Mouse (Mus musculus) CD4-positive, CD25-positive, alpha-beta regulatory T cell, adult 2 months (primary cell): ENCODE measurements around the gene B4galt1.

Source experiments
- DNase-seq: peaks from one replicate; pipeline ENCODE4 v3.0.0-alpha.2; 2012; ENCODE audit warnings: low read depth, low spot score

B4galt1 gene

DNA sequence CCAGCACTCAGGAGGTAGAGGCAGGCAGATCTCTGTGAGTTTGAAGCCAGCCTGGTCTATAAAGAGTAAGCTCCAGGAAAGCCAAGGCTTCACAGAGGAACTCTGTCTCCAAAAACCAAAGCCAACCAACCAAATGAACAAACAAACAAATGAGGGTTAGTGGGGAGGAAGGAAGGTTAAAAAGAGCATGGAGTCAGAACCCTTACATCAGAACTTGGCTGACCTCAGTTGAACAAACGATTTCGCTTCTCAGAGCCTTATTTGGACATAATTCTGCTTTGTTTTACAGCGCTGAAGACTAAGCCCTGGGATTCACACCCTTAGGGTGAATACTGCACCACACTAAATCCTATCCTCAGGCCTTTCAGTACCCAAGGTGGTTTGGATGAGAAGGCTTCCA lies 18.3 kb upstream of the B4galt1 start:
- no peak for DNase-seq

DNA sequence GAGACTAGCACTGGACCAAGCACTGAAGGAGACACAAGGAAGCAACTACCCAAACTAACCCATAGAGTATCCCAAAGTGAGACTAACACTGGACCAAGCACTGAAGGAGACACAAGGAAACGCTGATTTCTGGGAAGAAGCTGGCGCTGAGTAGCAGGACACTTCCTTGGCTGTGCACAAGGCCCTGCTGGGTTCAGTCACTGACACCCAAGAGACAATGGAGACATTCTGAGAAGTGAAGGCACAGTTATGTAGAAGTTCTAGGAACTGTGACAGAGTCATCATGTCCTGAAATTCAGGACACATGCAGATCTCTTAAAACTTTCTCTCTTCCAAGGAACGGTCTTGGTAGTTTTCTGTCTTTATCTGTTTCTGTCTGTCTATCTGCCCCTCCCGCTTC lies 16.4 kb upstream of the B4galt1 start:
- DNase-seq, result no peak

DNA sequence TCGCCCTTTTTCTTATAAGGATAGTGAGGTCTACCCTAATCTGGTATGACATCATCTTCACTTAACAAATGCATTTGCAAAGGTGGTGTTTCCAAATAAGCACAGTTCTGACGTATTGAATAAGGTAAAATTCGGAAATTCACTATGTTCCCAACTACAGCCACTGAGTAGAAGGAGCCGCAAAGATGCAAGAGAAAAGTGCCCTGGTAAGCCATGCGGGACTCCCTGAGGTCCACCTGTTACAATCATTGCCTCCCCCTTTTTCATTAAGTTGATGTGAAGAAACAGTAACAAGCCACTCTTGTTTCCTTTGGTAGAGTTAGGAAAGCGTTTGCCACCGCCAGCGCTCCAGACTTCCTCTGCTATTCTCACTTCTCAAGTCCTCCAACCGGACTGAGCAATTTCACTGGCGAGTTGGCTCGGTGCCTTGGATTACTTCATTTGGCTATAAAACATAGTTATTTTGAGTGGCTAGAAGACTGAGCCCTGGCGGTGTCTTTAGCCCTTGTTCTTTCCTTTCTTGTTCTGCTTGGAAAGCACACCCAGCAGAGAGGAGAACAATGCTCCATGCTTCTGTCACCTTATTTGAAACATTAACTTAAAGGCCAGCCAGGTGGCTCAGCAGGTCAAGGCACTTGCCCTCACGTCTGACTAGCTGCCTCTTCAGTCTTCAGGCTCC lies 14.9 kb upstream of the B4galt1 start:
- no peak for DNase-seq

DNA sequence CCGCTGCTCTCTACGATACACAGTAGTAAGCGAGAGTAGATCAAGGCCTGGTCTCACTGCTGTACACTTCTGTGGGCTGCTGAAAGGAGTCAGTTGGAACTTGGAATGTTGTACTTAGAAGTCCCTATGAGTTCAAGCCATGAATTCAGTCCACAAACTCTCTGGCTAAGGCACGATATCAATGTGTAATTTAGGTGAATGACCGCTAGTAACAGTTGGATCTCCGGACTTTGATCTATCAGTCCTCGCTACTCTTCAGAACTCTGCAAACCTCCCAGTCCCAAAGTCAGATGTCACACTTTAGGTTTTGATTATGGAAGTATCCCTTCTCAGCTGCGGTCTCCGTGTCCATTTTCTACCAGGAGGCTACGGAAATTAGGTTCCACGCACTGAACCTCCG lies 10.6 kb upstream of the B4galt1 start:
- DNase-seq, result no peak

DNA sequence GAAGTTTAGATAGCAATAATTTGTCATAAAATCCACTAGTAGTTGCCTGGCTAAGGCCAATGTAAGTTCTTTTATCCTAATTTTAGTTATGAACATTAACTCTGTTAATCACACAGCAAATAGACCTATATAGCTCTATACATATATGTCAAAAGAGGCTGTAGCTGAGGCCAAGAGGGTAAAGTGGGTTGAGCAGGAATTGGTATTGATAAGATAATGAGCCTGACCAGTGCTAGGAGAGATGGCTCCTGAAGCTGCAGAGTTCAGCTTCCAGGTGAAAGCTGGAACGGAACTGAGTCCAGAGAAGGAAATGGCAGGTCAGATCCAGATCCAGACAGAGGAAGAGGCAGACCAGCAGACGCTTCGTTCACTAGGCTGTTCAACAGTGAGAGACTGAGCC lies 9.5 kb upstream of the B4galt1 start:
- DNase-seq, result no peak

DNA sequence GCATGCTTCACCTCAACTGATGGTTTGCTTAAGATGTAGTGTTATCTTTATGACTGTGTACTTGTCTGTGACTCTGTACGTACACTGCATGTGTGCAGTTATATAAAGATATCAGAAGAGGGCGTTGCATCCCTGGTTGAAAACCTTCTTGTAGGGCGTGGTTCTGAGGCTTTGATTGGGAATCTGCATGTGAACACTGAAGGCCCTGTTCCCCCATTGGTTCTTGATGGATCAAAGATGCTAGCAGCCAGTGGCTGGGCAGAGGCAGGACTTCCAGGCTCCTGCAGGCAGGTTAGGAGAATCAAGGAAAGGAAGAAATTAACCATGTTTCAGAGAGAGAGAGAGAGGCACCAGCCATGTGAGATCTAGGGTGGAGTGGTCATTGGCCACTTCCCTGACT lies 7.3 kb upstream of the B4galt1 start:
- DNase-seq, result no peak

DNA sequence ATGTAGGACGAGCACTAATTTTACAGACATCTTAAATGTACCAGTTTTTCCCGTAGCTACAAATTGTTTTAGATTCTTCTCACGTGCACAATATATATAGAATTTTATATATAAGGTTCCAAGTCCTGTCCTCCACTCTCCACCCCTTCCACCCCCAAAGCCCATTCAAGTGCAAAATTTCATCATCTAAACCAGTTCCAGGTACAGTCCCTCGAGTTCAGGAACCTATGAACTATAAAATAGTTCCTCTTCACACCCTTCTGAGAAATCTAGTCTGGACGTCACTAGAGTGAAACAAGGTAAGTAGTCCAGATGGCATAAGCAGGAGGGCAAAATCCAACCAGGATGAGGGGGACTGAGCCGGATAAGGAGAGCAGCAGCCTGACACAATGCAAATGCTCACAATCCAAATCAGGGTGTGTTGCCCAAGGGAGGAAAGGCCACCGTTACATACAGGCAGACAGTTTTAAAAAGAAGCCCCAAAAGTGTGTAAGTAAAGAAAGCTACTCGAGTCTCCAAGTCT lies 4.1 kb upstream of the B4galt1 start:
- no peak for DNase-seq

DNA sequence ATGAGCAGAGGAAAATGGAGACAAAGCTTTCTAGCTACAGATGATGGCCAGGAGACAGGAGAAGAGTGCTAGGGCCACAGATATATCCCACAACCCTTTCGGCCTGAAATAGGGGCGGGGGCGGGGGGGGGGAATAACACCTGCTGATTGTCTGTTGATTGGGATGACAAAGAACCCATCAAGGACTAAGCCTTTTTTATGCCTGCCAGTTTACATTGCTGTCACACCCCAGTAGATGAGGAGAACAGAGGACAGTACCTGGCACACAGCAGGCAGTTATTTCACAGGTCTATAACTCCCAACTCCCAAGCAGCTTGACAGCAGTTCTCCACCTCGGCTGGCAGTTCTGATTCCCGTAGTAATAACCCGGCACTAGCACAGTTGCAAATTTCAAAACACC lies 2.8 kb upstream of the B4galt1 start:
- DNase-seq, result no peak

DNA sequence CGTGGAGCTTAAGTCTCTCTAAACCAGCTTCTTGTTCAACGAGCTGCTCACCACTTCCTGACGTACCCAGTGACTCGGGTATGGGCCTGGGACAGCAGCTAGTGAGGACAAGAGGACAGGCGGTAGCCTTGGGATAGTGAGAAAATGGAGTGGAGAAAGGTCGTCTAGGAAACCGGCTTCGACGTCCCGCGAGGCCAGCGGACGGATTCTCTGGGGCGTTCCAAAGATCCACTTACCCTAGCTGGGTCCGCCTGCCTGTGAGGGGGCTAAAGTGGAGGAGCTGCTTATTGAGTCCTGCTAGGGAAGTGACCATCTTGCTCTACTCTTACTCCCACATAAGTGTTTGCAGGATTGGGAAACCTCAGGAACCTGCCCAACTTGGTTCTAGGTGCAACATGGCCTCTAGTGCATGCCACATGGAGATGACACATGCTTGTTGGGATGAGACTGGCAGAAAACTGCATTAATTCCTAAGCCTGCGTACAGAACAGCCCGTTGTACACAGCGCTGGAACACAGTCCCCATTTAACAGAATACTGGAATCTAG lies 655 bp upstream of the B4galt1 start:
- DNase-seq, result no peak

DNA sequence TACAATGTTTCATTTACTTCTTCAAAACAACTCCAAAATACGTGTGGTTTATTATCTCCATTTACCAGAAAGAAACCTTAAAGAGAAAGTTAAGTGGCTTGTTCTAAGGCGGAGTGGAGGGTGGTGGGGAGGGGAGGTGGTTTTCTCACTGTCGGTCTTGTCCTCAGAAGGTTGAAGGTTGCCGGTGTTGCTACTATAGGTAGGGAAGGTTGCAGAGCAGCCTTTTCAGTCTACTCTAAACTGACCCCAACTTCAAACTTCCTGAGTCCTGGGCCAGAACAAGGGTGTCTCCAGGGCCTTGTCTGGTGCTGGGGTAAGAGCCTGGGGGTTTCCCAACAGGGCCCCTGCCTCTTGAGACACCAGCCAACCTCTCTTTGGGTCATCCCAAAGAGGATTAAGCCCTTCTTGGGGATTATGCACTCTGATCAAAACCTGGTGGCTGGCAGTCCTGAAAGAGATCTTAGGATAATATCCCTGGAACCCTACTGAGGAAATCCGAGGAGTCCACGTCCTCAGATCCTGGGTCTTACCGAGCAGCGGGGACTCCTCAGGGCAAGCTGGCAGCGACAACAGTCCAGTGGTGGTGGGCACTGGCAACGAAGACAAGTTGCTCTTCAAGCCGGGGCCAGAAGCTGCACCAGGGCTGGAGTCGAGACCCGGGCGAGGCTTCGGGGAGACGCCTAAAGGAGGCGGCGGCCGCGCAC lies 792 bp downstream of the B4galt1 start:
- peak; percentile 59 for DNase-seq

DNA sequence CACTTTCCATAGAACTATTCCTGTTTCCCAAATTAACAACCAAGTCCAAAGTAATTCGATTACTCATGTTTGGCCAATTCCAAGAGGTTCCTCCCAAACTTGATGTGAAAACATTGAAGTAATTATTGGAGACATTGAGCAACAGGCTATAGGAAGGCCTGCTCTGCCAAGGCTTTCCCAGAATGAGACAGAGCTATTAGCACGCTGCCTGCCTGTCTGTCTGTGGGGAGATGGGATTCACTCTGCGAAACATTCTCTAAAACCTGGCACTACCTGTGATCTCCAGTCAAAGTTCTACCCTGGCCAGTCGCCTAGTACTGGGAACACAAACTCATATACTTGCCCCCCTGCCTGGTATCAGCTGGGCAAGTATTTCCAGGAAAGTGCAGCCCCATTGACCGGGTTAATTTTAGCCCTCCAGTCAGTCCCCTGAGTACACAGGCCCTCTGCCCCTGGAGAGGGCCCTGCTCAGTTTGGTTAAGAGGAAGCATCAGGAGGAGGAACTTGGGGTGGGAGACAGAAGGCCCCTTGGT lies 1.5 kb downstream of the B4galt1 start:
- peak; percentile 14 for DNase-seq

DNA sequence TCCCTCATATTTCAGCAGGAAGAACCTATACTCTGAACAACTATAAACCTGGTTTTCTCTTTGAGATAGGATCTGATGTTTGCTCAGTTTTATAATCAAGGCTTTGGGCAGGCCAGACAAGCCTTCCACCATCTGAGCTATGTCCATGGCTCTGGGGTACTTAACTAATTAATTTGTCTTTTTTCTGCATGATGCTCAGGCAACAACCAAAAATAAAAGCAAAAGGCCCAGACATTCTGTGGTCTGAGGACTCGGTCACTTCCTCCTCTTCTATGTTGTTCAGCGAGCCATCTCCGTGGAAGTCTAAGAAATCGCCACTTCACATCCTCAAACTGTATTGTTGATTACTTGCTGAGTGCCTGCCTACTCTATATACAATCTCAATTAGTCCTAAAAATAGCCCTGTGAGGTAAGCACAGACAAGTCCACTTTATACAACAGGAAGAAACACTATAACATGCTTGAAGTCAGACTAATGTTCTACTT lies 2.0 kb downstream of the B4galt1 start:
- DNase-seq, result peak; percentile 38

DNA sequence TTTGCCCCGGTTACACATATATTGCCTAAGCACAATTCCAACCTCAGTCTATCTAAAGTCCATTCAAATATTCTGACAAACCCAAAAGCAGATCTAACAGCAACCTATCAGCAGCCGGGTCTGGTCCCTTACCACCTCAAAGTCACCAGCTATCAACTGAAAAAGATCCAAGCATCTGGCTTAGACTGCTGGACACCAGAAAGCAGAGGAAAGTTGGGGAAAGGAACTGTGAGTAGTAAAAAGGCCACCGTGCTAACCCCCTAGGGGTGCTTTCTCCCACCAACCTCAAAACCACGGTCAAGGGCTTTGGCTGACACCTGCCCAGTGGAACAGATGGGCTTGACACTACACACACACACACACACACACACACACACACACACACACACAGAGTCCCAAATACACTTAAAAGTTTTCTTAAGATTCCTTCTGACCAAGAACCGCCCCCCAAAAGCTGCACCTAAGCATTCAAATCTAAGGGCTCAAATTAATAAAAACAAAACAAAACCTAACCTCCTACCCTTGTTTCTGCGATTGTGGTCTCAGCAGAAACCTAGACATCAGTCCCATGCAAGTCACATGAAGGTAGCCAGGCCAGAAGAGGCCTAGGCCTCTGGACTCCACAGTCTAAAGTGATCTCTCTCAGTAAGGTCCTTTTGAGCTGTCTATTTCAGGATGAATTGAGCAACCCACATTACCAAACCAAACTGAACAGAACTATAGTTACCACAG lies 2.6 kb downstream of the B4galt1 start:
- no peak for DNase-seq

DNA sequence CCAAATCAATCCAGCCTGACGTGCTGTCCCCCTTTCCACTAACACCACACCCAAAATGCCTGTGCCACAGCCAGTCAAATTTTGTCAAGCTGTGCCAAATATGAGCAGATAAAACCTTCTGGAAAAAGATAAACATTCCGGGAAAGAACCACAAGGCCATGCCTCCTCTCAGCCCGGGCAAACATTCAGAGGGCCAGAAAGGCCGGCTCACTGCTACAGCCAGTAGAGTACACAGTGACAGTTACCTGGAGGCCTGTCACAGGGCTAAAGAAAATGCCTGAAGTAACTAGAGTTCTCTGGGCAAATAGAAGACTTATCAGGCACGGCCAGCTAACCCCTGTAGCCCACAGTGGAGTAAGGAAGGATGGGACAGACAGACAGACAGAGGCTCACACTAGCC lies 3.2 kb downstream of the B4galt1 start:
- DNase-seq, result no peak

DNA sequence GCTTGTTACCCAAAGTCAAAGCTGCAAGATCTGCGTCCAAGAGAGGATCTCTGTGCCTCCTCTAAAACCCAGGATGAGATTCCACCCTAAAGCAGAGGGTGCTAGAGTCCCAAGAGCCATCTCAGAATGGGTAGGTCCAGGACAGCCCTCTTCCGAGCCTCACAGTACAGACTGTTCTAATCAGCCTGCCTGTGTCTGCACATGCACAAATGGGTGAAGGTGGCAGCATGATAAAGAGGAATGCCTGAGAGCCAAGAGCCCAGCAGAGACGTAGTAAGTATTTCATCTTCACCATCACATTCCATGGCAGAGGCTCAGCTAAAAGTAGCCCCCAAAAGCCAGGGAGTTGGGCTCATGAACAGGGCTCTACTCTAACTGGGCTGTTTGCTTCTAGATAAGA lies 4.3 kb downstream of the B4galt1 start:
- DNase-seq, result no peak

DNA sequence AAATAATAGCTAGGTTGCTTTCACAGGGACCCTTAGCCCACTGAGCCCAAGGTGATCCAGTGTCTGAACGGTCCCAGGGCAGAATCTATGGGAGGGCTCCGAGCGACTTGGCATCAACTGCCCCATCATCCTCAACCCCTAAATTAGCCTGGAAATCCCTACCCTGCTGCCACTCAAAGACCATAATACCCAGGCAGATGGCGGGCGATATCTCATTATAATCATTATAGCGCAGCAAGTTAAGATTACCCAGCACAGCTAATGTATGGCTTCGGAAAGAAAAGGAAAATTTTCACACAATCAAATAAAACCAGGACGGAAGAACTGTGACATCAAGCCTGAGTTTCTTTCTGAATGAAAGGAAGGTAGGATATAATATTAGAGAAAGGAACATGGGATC lies 5.6 kb downstream of the B4galt1 start:
- no peak for DNase-seq

DNA sequence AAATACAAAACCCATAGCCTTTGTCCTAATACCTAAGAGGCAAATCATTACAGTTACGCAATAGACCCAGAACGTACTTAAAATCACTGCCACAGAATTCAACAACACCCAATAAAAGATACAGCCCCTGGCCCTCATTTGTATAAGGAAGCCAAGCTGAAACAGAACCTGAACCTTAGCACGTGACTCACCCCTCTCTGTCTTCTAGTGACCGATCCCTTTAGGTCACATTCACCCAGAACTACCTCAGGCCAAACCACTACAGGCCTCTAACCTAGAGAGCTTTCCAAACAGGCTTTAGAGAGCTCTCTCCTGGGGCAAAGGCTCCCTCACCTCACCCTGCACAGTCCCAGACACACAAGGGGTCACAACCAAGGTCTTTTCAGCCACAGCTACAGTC lies 6.6 kb downstream of the B4galt1 start:
- DNase-seq, result no peak

DNA sequence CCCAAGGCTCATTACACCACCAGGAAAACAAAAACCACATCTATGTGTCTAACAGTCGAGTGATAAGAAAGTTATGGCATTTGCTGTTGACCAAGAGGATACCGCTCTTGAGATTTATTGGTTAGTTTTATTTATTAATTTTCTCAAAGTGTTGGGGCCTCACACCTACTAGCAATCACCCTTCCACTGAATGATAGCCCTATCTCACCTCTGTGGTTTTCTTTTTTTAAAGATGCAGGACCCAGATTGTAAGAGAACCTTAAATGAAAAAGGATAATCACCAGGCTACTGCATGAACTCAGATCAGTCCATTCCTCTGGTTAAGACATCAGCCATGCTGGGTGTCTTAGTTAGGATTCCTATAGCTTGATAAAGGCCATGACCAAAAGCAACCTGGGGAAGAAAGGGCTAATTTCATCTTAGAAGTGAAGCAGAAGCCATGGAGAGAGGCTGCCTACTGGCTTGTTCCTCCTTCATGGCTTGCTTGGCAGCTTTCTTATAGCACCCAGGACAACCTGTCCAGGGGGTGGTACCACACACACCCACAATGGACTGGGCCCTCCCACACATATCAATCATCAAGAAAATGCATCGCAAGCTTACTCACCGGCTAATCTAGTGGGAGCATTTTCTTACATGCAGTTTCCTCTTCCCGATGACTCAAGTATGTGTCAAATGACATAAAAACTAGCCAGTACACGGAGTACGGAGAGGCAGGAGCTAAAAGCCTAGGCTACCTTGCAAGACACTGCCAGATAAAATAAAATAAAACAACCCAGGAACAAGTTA lies 7.5 kb downstream of the B4galt1 start:
- DNase-seq, result peak; percentile 38

DNA sequence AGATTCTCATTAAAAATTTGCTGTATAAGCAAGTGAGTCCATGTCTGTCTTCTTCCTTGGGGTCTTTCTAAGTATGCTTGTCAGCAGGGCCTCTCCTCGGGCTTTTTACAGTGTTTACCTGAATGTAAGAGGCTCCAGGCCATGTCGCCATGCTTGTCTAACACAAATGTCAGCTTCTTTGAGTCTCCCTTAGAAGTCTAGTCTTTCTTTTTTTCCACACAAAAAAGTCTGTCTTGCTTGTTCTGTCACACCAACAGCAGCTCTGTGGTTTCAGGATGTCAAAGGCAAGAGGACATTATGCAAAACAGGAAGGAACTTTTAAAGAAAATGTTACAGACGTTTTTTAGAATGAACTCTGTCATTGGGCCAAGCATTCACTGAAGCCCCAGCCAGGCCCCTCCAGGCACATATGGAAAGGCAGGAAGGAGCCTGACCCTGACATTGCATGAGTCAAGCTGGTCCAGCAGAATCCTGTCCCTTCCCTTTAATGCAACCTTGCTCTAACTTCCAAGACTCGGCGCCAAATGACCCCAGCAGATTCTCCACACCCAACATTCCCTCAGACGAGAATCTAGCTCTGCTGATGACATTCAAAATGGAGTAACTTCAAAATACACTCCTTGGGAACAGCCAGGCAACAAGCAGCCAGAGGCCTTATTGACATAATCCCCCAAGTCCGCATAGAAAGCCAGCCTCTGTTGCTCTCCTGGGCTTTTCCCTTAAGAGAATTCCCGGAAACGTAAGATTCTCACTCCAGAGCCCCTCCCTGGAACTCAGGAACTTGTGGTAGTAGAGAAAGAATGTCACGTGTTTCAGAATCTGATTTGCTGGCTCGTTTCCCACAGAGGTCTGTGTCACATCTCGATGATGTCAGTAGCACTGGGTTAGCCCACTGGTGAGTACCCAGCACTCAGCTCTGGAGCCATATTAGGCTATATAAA lies 8.7 kb downstream of the B4galt1 start:
- DNase-seq, result peak; percentile 75

DNA sequence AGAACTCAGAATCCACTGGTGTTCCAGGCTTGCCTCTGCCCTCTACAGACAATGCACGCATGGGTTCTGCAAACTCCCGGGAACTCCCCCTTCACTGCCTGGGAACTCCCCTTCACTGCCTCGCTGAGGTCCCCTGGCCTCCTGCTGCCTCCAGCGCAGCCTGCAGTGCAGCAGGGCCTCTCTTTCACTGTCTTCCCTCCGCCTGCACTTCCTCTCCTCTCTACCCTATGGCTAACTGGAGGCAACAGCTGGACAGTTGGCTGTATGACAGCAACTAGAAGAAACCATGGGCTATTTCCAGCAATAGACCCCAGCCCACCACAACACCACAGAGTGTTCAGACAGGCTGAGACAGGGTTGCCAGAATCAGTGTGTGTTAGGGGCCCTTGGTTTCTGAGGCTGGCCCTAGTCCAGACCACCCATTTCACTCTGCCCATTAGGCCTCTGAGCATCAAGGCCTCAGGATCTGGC lies 9.5 kb downstream of the B4galt1 start:
- peak; percentile 85 for DNase-seq
